Mouse (Mus musculus) frontal cortex, postnatal 10 days (tissue): ENCODE data around the gene Slc23a3.
A peak's percentile ranks its signal among the peaks of the same experiment; 100 is the strongest.

Source experiments
- DNase-seq, 2 experiments: peaks; one replicate each; pipeline ENCODE4 v3.0.0; 2022; ENCODE audit warnings: low spot score in 2 of 2, mixed read lengths in 1 of 2

Gene Slc23a3

DNA sequence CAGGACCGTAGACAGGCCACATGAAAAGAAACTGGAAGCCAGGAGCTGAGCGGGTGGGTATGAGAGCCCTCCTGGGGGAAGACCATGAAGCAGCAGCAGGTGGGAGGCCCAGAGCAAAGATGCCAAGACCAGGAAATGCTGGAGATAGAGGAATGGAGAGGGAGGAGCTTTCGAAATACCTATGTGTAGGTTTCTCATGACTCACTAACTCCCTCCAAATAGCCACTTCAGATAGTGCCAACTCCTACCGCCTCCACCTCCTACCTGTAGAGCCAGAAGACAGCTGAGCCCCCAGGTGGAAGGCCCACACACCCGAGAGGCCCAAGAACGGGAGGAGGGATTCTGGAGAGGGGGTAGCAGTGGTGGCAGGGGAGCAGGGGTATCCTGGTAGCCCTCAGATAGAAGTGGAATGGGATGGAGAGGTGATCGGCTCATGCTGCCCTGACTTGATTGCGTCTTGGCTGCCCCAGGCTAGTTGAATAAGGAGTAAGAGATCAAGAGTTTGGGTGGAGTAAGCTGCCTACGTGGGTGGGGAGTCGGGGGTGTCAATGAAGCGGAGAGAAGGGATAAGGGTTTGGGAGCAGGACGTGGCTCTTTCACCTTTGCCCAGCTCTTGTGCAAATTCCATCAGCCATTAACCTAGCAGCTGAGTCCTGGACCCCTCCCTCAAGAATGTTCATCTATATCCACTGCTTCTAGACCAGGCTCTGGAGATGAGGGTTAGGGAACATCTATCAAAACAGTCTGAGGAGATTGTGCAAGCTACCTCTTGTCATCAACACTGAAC, at the start of gene Slc23a3:
Gene Slc23a3, minus strand, starts transcription at position 470 of the 787 bp plus-strand sequence.
- DNase-seq = no peak

DNA sequence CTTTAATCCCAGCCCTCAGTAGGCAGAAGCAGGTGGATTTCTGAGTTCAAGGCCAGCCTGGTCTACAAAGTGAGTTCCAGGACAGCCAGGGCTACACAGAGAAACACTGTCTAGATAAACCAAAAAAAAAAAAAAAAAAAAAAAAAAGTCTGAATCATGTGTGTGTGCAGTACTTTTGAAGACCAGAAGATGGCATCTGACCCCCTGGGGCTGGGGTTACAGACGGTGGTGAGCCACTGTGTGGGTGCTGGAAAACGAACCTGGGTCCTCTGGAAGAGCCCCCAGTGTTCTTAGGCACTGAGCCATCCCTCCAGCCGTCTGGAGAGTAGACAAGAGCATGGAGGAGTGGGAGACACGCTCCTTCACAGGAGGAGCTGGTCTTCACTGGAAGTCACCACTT, 48.5 kb upstream of the Slc23a3 start:
- no peak for DNase-seq

DNA sequence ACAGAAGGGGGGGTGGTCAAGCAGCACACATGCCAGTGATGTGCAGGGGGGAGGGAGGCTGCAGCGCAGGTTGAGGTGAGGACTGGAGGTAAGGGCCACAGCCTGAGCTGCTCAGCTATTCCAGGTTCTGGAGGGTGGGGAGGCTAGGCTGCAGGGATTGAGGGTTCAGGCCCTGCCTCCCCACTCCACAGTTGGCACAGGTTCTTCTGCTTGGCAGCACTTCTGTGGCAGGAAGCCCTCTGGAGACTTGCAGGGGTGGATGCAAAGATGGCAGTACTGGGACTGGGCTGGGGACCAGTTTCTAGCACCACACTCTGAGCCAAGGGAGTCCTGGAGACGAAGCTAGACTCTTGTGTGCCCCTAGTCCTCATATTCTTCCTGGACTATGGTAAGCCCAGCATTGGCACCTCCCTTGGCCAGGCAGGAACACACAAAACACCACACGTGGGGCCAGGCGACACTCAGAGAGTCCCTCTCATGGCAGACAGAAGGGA, 47.7 kb upstream of the Slc23a3 start:
- no peak for DNase-seq

DNA sequence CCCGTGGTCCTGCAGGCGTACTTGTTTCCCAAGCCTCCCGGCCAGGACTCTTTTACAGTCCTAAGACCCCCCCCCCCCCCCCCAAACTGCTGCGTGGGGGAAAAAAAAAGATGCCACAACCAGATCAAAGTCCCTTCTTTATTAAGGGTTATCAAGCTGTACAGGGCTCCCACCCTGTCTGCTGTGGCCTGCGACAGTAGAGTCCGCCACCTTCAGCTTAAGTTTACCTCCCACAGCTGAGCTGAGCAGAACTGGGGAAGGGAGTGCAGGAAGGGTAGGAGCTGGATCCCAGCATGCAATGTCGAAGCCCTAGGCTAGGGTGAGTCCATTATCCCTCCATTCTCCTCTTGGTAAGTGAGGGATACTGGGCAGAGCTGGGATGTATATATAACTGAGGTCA, 47.1 kb upstream of the Slc23a3 start:
- DNase-seq = no peak

DNA sequence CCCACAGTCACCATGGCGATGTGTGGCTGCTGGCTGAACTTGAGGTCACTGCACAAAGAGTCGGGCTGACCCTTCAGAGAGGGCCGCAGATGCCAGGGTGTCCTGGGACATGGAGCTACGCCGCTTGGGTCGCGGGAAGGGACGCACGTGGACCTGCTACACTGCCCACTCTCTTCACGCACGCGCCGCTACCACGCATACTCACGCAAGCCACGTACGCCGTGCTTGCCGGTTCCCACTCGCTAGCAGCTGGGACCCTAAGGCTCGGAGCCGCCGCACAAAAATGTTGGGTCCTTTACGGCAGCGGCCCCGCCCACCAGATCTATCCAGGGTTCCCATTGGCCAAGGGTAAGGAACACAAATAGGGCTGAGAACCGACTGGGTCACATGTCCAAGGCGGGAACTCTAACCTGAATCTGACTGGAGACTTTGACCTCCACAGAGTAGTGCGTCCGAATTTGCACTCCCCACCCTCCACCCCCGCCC, 46.5 kb upstream of the Slc23a3 start, which contains the start of gene Abcb6:
Gene Abcb6, minus strand, starts transcription at position 288 of the 486 bp plus-strand sequence.
- DNase-seq = peak; percentile 92 to 94

DNA sequence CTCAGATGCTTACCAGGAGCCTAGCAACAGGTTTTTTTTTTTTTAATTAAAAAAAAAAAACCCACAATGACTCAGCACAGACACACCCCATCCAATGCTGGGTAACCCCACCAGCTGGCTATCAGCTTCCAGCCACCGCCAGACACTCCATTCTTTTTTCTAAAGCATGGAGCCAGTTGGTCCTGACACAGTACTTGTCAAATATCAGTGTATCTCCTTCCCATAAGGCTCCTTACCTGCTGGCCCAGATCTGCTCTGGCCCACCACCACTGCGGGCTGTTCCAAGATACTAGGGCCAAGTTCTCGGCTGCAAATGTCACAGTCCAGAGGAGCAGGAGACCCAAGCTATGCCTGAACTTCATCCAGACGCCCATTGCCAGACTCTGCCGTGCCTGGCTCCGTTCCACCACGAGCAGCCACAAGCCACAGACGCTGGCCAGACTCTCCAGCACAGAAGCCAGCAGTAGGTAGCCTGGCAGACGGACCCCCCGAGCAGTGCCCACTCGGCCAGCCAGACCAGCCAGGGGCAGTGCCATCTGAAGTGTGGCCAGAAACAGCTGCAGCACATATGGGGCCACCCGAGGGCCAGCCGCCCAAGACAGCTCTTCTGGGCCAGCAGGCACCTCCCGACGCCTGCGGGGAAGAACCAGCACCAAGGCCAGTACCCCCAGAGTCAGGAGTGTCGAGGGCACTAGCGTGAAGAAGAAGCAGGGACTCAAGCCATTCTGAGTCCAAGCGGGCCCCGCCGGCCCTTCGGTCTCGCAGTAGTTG, 45.8 kb upstream of the Slc23a3 start:
- DNase-seq = peak; percentile 51

DNA sequence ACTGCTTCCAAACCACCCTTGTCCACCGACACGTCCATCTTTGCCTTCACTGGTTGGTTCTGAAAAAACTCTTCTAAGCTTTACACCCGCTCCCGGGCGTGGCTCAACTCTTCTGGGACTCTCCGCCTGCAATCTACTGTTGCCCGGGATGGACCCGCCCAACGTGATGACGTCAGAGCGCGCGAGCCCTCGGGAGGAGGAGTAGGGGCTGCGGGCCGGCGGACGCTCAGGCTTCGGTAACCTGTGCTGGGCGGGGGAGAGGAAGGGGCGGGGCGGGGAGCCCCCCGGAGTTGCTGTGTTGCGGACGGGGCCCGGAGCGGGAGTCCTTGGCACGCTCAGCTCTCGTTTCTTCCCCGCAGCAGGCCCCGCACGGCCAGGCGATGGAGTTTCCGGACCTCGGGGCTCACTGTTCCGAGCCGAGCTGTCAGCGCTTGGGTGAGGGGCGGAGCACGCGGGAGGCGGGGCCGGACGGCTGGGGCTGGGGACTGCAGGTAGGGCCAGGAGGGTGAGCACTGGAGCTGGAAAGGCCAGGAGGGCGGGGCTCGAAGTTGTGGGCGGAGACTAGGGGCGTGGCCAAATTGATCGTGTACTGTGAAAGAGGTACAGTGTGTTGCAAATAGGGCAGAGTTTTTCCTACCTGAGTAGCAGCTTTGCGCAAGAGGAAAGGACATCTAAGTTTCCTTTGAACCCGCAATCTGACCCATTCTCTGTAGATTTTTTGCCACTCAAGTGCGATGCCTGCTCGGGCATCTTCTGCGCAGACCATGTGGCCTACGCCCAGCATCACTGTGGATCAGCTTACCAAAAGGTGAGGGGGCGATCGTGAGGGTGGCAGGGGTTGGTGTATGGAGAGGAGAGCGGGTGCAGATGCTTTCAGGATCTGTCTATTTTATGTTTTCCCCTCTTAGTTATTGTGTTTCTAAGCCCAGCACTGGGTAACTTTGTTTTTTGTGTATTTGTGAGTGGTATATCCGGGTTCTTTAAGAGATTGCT, 35.1 kb upstream of the Slc23a3 start, which contains the start of gene Zfand2b:
Gene Zfand2b, plus strand, starts transcription at position 175 of the 993 bp plus-strand sequence.
- peak; percentile 89 to 94 for DNase-seq

DNA sequence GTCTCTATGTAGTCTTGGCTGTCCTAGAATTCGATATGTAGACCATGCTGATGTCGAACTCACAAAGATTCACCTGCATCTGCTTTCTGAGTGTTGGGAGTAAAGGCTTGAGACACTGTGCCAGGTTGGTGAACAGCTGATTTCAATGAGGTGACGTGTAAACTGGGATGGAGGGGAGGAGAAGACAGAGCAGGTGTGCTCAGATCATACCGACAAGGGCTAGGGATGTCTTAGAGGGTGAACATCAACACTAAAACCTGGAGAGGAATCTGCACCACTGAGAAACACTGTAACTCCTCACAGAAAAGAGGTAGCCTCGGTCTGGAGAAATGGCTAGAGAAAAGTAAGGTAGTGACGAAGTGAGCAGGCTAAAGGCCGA, 34.4 kb upstream of the Slc23a3 start:
- DNase-seq = no peak

DNA sequence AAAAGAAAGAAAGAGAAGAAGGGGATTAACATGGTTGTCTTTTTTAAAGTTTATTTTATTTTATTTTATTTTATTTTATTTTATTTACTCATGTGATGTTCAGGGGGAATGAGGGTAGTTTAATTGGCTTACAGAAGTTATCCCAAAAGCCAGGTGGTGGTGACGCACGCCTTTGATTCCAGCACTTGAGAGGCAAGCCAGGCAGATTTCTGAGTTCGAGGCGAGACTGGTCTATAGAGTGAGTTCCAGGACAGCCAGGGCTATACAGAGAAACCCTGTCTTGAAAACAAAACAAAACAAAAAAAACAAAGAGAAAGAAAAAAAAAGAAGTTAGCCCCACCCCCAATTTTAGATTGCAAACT, 26.5 kb upstream of the Slc23a3 start:
- no peak for DNase-seq

DNA sequence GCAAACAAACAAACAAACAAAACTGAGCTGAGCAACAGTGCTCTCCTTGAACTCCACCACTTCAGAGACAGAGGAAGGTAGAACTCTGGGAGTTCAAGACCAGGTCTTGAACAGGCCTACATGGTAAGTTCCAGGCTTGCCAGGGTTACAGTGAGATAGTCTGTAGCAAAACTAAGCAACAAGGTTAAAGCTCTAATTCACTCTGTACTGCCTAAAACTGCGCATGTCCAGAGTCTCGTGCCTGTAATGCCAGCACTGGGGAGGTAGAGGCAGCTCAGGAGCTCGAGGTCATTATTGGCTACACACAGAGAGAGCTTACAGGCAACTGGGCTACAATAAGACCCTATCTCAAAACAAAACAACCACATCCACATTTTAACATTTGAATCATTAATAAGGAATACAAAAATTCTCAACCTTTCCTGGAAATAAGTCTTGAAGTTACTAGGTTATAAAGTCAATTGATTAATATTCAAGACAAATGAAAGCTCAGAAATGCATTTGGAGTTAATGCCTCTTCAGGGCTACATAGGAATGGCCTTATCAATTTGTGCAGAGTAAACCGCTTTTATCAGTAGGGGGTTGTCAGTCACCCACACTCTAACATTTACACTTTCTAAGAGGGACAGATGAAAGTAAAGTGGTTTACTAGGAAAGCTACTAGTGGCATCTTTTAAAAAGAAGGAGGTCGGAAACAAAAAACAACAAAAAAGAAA, 26.0 kb upstream of the Slc23a3 start:
- DNase-seq = no peak

DNA sequence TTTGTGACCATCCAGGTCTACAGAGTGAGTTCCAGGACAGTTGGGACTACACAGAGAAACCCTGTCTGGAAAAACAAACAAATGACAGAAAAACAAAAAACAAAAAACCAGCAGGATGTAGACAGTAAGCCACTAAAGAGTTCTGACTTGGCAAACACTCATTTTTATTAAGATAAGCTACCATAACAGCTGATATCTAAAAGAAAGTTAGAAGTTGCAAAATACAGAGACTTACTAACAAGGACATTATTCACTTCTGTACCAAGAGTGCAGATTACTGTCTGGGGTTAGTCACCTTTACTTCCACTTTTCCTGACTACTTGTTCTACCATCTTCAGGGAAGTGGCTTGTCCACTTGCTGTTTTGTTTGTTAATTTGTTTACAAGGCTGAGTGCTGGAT, 25.3 kb upstream of the Slc23a3 start:
- DNase-seq = no peak

DNA sequence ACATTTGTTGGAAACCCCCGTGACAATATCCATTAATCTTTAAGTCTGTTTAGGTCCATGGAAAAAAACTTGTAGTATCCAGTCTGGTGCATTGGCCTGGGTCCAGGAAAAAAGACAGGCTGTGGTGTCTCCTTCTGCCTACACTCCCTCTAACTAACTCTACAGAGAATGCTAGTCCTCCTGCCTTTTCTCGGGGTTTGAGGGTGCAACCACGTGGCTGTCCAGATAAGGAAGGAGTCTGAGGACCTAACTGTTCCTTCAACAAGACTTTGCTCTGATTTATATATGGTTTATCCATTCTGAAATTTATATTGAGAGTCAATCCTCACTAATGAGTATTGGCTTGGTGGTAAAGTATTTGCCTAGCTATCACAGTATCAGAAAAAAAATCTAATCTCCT, 22.1 kb upstream of the Slc23a3 start:
- DNase-seq = no peak

DNA sequence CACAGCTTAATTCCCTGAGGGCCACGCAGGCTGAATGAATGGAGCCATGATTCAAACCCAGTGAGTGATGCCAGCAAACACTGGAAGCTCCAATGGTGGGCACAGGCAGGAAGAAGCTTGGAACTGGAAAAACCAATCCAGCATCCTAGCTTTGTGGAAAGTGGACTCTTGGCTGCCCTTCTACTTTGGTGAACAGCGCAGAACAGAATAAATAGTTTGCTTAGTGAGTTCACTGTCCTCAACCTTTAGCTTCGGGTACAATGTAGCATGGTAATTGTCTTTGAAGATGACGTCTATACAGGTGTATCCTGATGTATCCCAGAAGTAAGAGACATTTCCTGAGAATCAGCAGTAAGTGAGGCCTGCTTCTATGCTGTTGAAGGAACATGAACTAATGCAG, 15.0 kb upstream of the Slc23a3 start:
- no peak for DNase-seq

DNA sequence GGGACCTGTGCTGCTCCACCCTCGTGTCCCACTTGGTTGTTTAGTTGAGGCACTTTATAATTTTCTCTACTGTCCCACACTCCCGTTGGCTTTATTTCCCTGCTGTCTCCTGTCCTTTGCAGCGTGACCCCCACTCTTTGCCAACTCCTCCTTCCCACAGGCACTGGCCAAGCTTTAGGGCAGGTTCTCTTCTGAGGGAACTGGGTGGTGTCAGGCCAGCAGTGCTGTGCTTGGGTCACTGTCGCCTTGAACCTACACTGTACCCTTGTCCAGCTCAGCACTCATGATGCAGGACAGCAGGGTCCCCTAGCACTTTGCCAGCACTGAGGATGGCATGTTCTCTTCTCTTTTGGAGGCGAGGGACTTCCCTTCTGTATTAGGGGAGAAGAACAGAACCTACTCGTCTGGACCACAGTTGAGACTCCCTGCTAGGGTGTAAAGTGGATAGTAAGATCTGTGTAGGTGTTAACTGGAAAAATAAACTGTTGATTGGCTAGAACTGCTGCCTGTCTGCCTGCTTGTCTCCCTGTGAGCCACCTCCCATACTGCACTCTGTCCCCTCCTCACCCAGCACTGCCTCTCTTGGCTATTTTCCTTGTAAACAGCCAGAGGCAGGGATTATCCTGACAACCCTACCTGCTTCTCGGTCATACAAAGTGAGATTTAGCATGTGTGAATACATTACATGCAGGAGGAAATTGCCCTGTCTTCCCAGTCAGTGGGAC, 13.9 kb upstream of the Slc23a3 start:
- DNase-seq = no peak

DNA sequence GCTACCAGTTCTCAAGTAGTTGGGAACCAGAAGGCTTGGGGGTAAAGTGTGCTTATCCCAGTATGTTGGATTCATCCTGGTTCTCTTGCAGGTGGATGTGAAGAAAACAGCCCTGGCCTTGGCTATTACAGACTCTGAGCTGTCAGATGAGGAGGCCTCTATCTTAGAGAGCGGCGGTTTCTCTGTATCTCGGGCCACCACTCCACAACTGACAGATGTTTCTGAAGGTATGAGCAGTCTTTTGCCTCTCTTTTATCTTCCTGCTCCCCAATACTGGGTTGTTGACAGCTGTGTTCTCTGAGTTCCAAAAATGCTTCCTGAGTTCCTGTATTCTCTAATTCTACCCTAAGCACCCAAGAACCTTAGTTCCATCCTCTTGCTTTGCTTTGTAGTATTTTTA, 11.9 kb upstream of the Slc23a3 start:
- no peak for DNase-seq

DNA sequence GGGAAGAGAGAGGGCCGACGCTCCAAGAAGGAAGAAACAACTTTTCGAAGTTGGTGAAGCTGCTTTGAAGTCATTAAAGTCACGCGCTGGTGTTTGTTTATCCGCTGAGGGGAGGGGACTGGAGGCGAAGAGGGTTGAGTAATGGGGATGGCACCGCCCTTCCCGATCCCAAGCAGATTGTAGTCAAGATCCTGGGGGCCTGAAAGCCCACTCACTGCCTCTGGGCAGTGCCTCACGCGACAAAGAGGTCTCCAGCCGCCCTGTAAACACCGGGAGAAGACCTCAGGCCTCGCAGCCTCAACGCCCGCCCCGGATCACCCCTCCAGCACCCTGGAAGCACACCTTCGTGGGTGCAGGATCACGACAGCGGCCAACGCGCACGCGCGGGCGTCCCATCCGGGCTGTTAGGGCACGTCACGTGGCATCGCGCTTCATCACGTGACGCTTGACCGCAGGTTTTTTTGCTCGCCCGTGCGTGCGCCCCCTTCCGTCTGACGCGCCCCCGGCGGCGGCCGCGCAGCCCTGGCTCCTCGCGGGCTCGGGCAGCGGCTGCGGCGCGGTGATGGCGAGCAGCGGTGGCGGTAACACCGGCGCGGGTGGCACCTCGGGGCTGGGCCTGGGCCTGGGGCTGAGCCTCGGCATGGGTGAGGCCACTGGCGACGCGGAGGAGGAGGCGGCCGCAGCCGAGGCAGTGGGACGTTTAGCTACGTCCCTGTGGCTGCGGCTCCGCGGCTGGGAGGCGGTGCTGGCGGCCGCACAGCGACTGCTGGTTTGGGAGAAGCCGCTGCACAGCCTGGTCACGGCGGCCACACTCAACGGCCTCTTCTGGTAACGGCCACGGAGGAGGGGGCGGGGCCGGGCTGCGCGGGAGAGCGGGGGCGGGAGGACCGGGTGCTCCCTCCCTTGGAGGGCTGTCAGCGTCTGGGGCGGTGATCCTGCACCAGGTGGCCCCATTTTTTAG, 8.9 kb upstream of the Slc23a3 start, which contains the start of the genes Cnppd1 and Retreg2:
Gene Cnppd1, minus strand, starts transcription at position 411 of the 961 bp plus-strand sequence.
Gene Retreg2, plus strand, starts transcription at position 478 of the 961 bp plus-strand sequence.
- DNase-seq = peak; percentile 91 to 95

DNA sequence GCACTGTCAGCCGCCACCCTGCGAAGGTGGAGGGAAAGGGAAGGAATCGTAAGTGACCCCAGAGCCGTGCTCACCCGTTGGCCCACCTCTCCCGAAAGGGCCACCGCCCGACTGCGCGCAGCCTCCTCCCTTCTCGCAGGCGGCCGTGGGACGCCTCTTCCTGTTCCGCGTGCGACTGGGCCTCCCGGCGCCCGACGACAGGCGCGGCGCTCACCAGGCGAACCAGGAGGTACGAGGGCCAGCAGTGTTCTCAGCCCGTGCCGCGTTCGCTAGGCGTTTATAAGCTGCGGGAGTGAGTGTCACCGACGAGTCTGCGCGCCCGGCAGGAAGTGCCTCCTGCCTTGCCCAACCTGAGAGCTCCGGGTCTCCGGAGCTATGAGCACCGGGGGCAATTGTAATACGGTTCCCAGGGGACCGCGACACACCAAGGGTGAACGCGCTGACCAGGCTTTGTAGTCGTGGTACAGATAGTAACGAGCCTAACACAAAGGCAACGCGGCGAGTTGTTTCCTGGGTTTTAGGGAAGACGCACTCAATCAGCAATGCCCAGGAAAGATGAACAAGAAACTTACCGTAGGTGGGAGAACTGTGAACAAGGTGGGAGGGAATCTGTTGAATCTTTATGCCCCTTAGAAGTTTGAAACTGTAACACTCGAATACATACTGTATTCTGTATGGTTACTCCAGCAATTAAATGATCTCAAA, 7.9 kb upstream of the Slc23a3 start:
- DNase-seq = peak in 1 of 2 experiments; percentile 54

DNA sequence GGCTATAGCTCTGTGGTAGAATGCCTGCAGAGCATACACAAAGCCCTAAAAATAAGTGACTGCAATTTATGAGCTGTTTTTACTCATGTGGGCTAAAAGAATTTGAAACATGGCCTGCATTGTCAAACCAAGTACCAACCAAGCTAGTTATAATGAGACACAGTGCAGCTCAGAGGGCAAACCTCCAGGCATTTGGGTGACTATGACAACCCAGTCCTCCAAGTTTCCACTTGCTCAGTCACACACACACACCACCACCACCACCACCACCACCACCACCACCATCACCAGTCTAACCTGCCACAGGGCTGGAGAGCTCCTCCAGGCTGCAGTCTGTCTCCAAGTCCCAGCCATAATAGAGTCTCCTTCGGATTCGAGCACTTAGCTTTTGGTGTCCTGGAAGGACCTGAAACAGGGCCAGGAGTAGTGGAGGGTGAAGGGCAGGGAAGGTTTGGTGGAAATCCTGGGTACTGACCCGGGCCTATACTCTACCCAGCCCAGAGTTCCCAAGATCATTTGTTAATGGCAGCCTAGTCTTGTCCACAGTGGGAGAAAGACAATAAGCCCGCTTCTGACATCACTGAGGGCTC, 7.0 kb upstream of the Slc23a3 start:
- no peak for DNase-seq
